Mouse (Mus musculus): Measurements from ENCODE around the gene Lgalsl. TPM values are rescaled to one million over a fixed set of nuclear protein-coding genes. Genes with fewer than 3 reads are reported as not detected.

Lgalsl gene
- polyA plus RNA-seq, 1 experiment from 2014 or later, result 54.4 TPM

DNA sequence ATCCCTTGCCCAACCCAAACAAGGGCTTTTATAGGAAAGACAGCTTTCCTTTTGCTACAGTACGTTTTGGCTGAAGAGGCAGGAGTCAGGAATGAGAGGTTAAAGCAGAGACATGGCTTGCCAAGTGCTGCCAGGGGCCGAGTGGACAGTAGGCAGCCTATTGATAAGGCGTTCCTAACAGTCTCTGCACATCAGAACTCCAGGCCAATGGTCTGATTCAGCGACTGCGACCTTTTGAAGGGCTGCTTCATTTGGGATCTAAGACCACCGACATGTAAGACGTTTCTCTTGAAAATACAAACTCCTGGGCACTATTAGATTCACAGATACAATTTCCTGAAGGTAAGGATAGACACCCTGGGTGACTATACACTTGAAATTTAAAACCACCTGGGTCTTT is 9.5 kb downstream of the Lgalsl start:
- no peak for ATAC-seq (ENCODE audit: borderline replicate concordance, extremely low read depth, low FRiP score, low TSS enrichment)
- H3K27me3 ChIP-seq, result no peaks in the 10 kb centered on the region
- 69% methylated on average over 7 of the region's 7 CpGs for WGBS

DNA sequence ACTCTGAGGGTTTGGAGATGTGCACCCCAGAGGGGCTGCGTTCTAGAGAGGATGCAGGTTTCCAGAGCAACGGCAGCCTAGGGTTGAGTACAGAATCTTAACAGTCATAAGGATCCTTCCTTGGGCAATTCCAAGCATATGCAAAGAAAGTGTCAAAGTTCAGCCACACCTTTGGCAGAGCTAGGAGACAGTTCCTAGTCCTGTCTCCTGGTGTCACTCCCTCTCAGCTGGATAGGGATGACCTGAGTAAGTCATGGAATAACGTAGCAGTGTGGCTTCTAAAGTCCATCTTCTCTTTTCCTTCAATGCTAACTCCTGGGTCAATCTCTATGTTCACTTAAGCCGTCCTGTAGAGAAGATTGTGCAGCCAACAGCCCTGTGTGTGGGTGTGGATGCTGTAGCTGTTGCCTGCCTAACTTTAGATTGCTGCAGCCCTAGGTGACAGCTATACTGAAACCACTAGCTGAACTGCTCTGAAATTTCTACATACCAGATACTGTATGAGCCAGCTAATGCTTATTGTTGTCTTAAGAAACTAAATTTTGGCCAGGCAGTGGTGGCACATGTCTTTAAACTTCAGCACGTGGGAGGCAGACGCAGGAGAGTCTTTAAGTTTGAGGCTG is 16.8 kb downstream of the Lgalsl start:
- no peaks in the 10 kb centered on the region for H3K27me3 ChIP-seq
- no peak overlapping the region for H3K9ac ChIP-seq
- no peaks in the 10 kb centered on the region for H3K9me3 ChIP-seq
- no peaks in the 10 kb centered on the region for H3K36me3 ChIP-seq
- WGBS, result 84% methylated on average over 6 of the region's 6 CpGs
- ATAC-seq (ENCODE audit: borderline replicate concordance, extremely low read depth, low FRiP score, low TSS enrichment), result no peak
- no peak overlapping the region for H3K4me3 ChIP-seq
- H3K4me2 ChIP-seq, result no peak overlapping the region
- no peak overlapping the region for H3K27ac ChIP-seq
- no peaks in the 10 kb centered on the region for H3K4me1 ChIP-seq

More for the DNA sequence above, 9.5 kb downstream of the Lgalsl start:
- no peaks in the 10 kb centered on the region for H3K9me3 ChIP-seq
- H3K36me3 ChIP-seq, result peaks cover 12% of the 10 kb centered on the region; the same call in 1 of the 2 replicates
- H3K27ac ChIP-seq, result no peak overlapping the region
- H3K4me3 ChIP-seq, result no peak overlapping the region
- H3K4me1 ChIP-seq, result peaks cover 5% of the 10 kb centered on the region; the same call in 1 of the 2 replicates
- no peak overlapping the region for H3K4me2 ChIP-seq
- H3K9ac ChIP-seq, result no peak overlapping the region

DNA sequence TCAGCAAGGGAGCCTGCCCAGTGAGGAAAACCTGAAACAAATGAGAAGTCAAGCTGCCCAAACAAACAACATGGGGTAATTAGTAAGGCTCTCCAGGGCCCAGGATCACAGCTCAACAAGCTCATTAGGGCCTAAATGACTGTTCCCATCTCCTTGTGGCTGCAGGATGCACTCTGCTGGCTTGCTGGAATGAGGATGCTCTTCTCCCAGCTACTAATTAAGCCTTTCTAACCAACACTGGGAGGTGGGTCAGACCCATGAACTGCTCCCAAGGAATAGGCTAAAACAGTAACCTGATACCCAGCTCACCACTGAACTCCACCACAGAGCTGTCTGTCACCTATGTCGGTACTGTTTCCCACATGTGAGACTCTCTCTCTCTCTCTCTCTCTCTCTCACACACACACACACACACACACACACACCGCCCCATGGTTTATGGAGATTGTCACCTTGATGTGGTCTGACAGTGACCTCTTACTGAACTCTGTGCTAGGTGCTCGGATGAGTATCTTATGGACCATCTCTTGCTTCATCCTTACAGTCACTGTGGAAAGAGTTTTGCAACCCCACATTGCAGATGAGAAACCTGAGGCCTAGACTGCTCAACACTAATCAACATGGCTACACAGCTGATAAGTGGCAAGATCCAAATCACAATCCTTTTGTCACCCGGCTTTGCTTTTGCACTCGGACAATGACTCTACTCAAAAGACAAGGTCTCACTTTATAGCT is 18.5 kb downstream of the Lgalsl start:
- no peak for ATAC-seq (ENCODE audit: borderline replicate concordance, extremely low read depth, low FRiP score, low TSS enrichment)

DNA sequence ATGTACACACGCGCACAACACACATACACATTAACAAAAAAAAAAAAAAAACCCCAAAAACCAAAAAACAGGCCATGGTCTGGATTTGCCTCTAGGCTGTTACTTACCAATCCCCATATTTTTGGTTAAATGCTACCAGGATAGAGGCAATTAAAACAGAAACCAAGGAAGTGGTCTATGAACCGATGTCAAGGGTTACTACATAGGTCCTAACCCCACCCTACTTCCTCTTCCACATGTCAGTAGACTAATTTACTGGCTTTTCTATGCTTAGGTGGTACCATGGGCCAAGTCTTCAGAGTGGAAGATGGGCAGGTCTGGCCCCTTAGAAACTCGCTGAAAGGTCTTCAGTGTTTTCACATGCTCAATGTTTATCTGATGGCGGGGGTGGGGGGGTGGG is 24.2 kb downstream of the Lgalsl start:
- H3K9me3 ChIP-seq, result no peaks in the 10 kb centered on the region
- H3K4me1 ChIP-seq, result no peaks in the 10 kb centered on the region
- H3K27ac ChIP-seq, result no peak overlapping the region
- no peak for ATAC-seq (ENCODE audit: borderline replicate concordance, extremely low read depth, low FRiP score, low TSS enrichment)
- H3K36me3 ChIP-seq, result no peaks in the 10 kb centered on the region
- no peak overlapping the region for H3K9ac ChIP-seq
- 70% methylated on average over 5 of the region's 5 CpGs for WGBS
- H3K4me3 ChIP-seq, result no peak overlapping the region
- no peaks in the 10 kb centered on the region for H3K27me3 ChIP-seq
- H3K4me2 ChIP-seq, result no peak overlapping the region

More for the DNA sequence above, 18.5 kb downstream of the Lgalsl start:
- Histone ChIP-seq H3K4me3 (no peak overlapping the region), H3K4me2 (no peak overlapping the region), H3K27me3 (no peaks in the 10 kb centered on the region), H3K36me3 (no peaks in the 10 kb centered on the region), H3K9ac (no peak overlapping the region), H3K27ac (no peak overlapping the region), H3K4me1 (no peaks in the 10 kb centered on the region), H3K9me3 (no peaks in the 10 kb centered on the region)
- WGBS, result 62% methylated on average over 5 of the region's 5 CpGs

DNA sequence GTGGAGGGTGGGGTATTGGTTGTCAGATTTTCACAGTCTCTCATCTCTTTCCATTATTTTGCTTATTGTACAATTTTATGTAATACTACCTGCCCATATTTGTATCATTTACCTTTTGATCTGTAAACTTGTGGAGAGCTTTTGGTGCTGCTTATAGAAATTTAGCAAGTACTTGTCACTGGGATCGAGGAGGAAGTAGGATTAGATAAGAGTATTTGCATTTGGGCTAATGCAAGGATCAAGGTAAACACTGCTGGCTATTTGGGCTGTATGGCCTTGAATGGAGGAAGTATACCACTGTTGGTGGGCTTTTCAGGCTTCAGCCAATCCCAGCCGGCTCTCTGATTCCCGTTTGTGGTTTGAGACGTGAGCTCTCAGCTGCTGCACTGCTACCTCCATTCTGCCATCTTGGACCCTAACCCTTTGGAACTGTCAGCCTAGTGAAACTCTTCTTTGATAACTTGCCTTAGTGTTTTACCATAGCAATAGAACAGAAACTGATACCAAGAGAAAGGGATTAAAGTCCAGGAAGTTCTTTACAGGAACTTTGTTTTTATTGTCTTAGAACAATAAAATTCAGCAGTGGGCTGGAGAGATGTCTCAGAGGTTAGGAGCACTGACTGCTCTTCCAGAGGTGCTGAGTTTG is 25.1 kb downstream of the Lgalsl start:
- H3K4me1 ChIP-seq, result no peaks in the 10 kb centered on the region; the same call in 1 of the 2 replicates
- no peak overlapping the region for H3K4me3 ChIP-seq
- H3K9ac ChIP-seq, result no peak overlapping the region
- no peaks in the 10 kb centered on the region for H3K36me3 ChIP-seq
- no peaks in the 10 kb centered on the region for H3K27me3 ChIP-seq
- no peak overlapping the region for H3K4me2 ChIP-seq
- WGBS, result 33% methylated on average over 4 of the region's 4 CpGs
- H3K27ac ChIP-seq, result no peak overlapping the region
- no peaks in the 10 kb centered on the region for H3K9me3 ChIP-seq
- no peak for ATAC-seq (ENCODE audit: borderline replicate concordance, extremely low read depth, low FRiP score, low TSS enrichment)

DNA sequence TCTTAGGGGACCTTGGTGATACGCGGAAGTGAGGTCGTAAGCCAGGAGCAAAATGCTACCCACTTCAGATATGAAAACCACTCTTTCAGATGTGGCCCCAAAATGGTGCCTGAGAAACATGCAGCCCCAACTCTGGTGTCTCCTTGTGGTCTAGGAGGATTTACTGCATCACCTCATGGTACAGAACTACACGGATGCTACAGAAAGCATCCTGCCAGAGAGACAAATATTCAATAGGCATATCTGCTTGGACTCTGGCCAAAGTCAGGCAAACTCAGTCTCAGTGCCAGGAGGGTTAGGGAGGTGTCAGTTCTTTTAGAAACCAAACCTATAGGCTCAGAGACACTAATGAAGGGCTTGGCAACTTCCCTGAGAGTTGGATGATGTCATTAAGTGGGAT is 26.4 kb downstream of the Lgalsl start:
- H3K36me3 ChIP-seq, result no peaks in the 10 kb centered on the region
- no peaks in the 10 kb centered on the region; the same call in 1 of the 2 replicates for H3K4me1 ChIP-seq
- no peaks in the 10 kb centered on the region for H3K27me3 ChIP-seq
- no peak overlapping the region for H3K9ac ChIP-seq
- no peaks in the 10 kb centered on the region for H3K9me3 ChIP-seq
- 89% methylated on average over 4 of the region's 4 CpGs for WGBS
- no peak overlapping the region for H3K27ac ChIP-seq
- no peak overlapping the region for H3K4me3 ChIP-seq
- H3K4me2 ChIP-seq, result no peak overlapping the region
- no peak for ATAC-seq (ENCODE audit: borderline replicate concordance, extremely low read depth, low FRiP score, low TSS enrichment)

DNA sequence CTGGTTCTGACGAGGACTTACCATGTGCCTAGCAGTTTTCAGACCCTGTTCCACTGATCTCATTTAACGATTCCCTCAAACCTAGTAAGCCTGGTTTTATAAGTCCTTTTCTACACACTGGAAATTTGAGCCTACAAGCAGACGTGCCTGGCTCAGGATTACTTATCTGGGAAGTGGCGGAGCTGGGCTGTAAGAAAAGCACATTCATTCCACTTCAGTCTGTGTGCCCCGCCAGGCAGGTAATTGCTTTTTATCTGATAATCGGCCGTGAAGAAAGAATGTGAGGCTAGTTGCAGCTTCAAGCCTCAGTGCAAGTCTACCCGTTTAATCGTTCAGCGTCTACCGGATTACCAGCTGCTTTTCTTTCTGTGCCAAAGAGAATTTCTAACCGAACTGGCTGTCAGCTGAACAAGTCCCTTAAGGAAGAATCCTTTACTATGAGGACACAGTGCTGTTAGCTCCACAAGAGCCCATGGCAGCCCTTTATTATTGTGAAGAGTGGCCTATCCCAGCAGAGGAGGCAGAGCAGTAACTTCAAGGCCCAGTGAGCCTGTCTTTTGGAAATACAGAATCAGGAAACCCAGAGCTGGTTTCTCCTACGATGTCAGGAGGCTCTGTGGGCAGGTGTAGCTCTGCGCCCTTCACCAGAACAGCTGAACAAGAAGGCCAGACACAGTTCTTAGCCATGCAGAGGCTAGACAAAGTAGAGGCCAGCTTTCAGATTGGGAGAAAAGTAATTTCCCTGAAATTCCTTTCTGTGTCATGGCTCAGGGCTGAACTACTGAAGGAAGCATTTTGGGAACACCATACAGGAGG is 30.4 kb downstream of the Lgalsl start:
- H3K4me1 ChIP-seq, result no peaks in the 10 kb centered on the region; the same call in 1 of the 2 replicates
- H3K27ac ChIP-seq, result peak overlapping the region; percentile 20
- no peak for ATAC-seq (ENCODE audit: borderline replicate concordance, extremely low read depth, low FRiP score, low TSS enrichment)
- no peaks in the 10 kb centered on the region for H3K36me3 ChIP-seq
- no peak overlapping the region for H3K4me3 ChIP-seq
- WGBS, result 32% methylated on average over 14 of the region's 14 CpGs
- no peaks in the 10 kb centered on the region for H3K9me3 ChIP-seq
- no peaks in the 10 kb centered on the region for H3K27me3 ChIP-seq
- no peak overlapping the region for H3K9ac ChIP-seq
- no peak overlapping the region for H3K4me2 ChIP-seq

DNA sequence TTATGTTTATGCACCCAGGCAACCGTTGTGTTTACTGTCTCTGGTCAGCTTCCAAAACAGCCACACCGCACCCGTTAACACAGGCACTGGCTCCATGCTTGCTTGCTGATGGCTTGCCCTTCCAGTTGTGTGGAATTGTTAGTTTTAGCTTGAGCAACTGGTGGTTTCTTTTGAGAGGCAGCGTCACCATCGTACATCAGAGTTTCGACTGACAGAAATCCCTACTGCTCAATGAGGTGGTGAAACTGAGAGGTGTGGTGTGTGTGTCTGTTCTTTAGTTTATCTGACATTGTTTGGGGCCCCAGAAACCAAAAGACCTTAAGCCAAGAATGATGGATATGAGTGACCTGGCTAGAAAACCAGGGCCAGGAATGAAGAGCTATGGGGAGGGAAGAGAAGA is 33.0 kb downstream of the Lgalsl start:
- Histone ChIP-seq H3K27ac (no peak overlapping the region), H3K9ac (no peak overlapping the region), H3K4me1 (peaks cover 7% of the 10 kb centered on the region), H3K36me3 (no peaks in the 10 kb centered on the region), H3K4me2 (no peak overlapping the region), H3K27me3 (no peaks in the 10 kb centered on the region), H3K4me3 (no peak overlapping the region), H3K9me3 (no peaks in the 10 kb centered on the region)
- 92% methylated on average over 6 of the region's 6 CpGs for WGBS
- ATAC-seq (ENCODE audit: borderline replicate concordance, extremely low read depth, low FRiP score, low TSS enrichment), result no peak

DNA sequence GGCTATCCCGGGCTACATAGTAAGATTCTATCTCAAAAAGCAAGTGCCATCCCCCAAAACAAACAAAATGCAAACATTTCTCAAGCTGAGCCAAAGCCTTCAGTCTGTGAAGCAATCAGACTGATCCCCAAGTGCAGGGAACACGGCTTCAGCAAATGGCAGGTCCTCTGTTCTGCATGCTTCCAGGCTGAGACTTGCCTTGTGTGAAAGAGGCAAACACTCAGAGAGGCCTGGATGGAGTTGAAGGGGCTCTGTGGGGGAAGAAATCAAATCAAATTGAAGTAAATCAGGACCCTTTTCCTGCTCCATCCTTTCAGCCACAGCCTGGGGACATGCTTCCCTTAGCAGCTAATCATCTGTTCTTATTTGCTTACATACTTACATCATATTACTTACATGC is 35.4 kb downstream of the Lgalsl start:
- no peak for ATAC-seq (ENCODE audit: borderline replicate concordance, extremely low read depth, low FRiP score, low TSS enrichment)
- Histone ChIP-seq H3K4me2 (no peak overlapping the region), H3K9me3 (no peaks in the 10 kb centered on the region), H3K27me3 (no peaks in the 10 kb centered on the region), H3K27ac (no peak overlapping the region), H3K9ac (no peak overlapping the region), H3K36me3 (no peaks in the 10 kb centered on the region), H3K4me1 (peaks cover 7% of the 10 kb centered on the region), H3K4me3 (no peak overlapping the region)
- 46% methylated on average over 2 of the region's 2 CpGs for WGBS

DNA sequence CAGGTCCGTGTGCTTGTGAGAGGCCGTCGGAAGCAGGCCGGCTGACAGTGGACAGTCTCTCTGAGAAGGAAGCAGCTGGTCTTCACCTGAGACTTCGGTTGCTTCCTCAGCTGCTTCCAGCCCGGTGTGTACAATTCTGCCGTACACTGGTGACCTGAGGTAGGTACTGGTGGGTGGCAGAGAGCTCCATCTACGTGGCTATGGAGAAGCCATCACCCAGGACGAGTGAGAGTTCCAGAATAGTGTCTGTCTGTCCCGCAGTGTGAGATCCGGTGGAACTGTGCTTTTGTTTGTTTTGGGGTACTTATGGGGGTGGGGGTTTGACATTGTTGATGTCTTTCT is 36.0 kb downstream of the Lgalsl start:
- ATAC-seq (ENCODE audit: borderline replicate concordance, extremely low read depth, low FRiP score, low TSS enrichment), result peak; percentile 12; the same call in 1 of the 2 replicates
- H3K27ac ChIP-seq, result no peak overlapping the region
- no peak overlapping the region for H3K4me3 ChIP-seq
- no peaks in the 10 kb centered on the region for H3K27me3 ChIP-seq
- no peak overlapping the region for H3K9ac ChIP-seq
- H3K4me2 ChIP-seq, result peak overlapping the region; percentile 34; the same call in 1 of the 2 replicates
- peaks cover 7% of the 10 kb centered on the region for H3K4me1 ChIP-seq
- WGBS, result 41% methylated on average over 11 of the region's 11 CpGs
- no peaks in the 10 kb centered on the region for H3K36me3 ChIP-seq
- H3K9me3 ChIP-seq, result no peaks in the 10 kb centered on the region

DNA sequence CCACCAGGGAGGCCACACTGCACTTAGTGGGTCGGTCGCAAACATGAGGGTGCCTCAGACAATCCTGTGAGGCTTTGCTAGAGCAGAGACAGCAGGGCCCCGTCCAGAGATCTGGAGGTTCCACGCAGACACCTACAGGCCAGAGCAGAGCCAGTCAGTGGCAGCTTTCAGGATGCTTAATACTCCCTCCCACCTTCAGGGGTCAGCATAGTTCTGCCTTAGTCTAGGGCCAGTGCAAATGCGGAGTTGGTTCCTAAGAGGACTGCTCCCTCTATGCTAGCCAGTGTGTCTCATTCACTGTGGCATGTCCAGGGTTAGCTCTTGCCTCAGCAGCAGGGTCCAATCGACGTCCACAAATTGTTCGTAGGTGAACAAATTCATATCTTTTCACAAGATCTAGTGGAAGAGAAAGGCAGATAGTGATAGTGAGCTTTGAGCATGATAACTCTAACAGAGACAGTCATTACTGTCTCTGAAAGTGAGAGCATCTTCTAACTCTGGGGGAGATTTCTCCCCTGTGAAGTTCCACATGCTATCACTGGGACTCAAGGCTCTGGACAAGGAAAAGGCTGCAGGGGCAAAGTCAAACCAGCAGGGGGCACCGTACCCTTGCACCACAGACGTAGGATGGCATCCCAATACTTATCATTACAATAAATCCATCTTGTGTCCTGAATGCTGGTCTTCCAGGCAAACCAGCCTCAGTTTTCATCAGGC is 36.5 kb downstream of the Lgalsl start:
- 28% methylated on average over 10 of the region's 10 CpGs for WGBS
- peaks cover 7% of the 10 kb centered on the region for H3K4me1 ChIP-seq
- H3K9me3 ChIP-seq, result no peaks in the 10 kb centered on the region
- no peaks in the 10 kb centered on the region for H3K36me3 ChIP-seq
- H3K27ac ChIP-seq, result no peak overlapping the region
- H3K27me3 ChIP-seq, result no peaks in the 10 kb centered on the region
- H3K4me2 ChIP-seq, result peak overlapping the region; percentile 34; the same call in 1 of the 2 replicates
- peak; percentile 91 for ATAC-seq (ENCODE audit: borderline replicate concordance, extremely low read depth, low FRiP score, low TSS enrichment)
- H3K9ac ChIP-seq, result no peak overlapping the region
- H3K4me3 ChIP-seq, result no peak overlapping the region
